Mouse (Mus musculus) cerebellum, adult 2 months (tissue): Measurements from ENCODE around the gene Glis3. TPM values are rescaled to one million over a fixed set of nuclear protein-coding genes. Genes with fewer than 3 reads are reported as not detected.

ENCODE experiments used
- DNase-seq, 2 experiments: peaks; one replicate each; pipeline ENCODE4 v3.0.0; 2021
- H3K27ac ChIP-seq: fragments of 200-500 bp; 2 replicates; pipeline ENCODE4 v1.5.1; 2012; ENCODE audit warnings: low read length, control low read depth, inconsistent platforms; ENCODE audit not compliant: insufficient read depth
- H3K27me3 ChIP-seq: fragments of 200-500 bp; 2 replicates; pipeline ENCODE4 v1.6.1; 2012; ENCODE audit warnings: inconsistent platforms, mild to moderate bottlenecking, low read length, moderate library complexity; ENCODE audit not compliant: control insufficient read depth, insufficient read depth
- H3K4me1 ChIP-seq: fragments of 200-500 bp; 2 replicates; pipeline ENCODE4 v1.6.1; 2011; ENCODE audit warnings: low read length; ENCODE audit not compliant: control insufficient read depth, insufficient read depth
- H3K4me3 ChIP-seq: fragments of 200-500 bp; replicated peaks from 2 replicates; pipeline ENCODE3; 2011; ENCODE audit warnings: mild to moderate bottlenecking, low read depth, low read length, control low read depth; ENCODE audit not compliant: insufficient read depth
- CTCF ChIP-seq: fragments of 200-500 bp; IDR thresholded peaks from 2 replicates; pipeline ENCODE4 v1.5.1; 2011; ENCODE audit warnings: low read depth, mild to moderate bottlenecking, control low read depth, low read length, moderate library complexity, borderline replicate concordance; ENCODE audit not compliant: insufficient read depth
- POLR2A ChIP-seq: fragments of 200-500 bp; IDR thresholded peaks from 2 replicates; pipeline ENCODE4 v1.6.1; 2011; ENCODE audit warnings: low read length, control low read depth, borderline replicate concordance; ENCODE audit not compliant: insufficient read depth
- WGBS: fragments of 180-500 bp; shearing (Covaris S2); methylation state at CpG from one replicate; pipeline ENCODE4 v1.1.7; 2018; 5-methylcytosine and 5-hydroxymethylcytosine counted together
- polyA plus RNA-seq: library from polyadenylated mRNA; depleted of rRNA; stranded (reverse); fragments of >200 nt; gene quantifications from 2 replicates; pipeline ENCODE4 v1.2.3, GENCODE M21; 2012

Glis3 gene
- polyA plus RNA-seq, 1 experiment = 0.59 TPM

- TF ChIP-seq CTCF (no peak), POLR2A (no peak)
- Histone ChIP-seq H3K27ac (no peak overlapping the region), H3K4me3 (no peak overlapping the region), H3K4me1 (no peaks in the 10 kb centered on the region), H3K27me3 (no peaks in the 10 kb centered on the region)
- no peak for DNase-seq
- WGBS = 83% methylated on average over 3 of the region's 3 CpGs
Measured at GRCm38 (mm10) chr19:28522289-28522688, 157.6 kb downstream of the Glis3 start.

DNA sequence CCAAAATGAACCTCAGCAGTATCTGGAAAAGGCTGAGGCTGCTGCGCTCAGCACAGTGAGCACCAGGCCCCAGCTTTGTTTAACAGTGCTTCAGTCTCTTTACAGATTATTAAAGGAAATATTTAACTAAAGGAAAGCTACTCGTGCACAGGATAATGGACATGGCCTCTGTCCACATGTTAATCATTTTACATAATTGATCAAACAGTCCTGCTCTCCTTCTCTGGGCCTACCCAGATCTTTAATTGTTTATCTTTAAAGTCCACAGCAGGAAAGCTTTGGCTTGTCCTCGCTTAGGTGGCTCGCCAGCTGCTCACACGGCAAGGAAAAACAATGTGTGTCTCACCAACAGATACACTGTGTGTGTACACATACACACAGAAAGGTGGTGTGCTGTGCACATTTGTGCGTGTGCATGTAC lies 159.1 kb downstream of the Glis3 start:
- no peak for TF ChIP-seq CTCF
- TF ChIP-seq POLR2A = no peak
- H3K4me1 ChIP-seq = no peaks in the 10 kb centered on the region
- DNase-seq = no peak
- no peak overlapping the region for H3K27ac ChIP-seq
- no peak overlapping the region for H3K4me3 ChIP-seq
- no peaks in the 10 kb centered on the region for H3K27me3 ChIP-seq
- 60% methylated on average over 6 of the region's 6 CpGs for WGBS

DNA sequence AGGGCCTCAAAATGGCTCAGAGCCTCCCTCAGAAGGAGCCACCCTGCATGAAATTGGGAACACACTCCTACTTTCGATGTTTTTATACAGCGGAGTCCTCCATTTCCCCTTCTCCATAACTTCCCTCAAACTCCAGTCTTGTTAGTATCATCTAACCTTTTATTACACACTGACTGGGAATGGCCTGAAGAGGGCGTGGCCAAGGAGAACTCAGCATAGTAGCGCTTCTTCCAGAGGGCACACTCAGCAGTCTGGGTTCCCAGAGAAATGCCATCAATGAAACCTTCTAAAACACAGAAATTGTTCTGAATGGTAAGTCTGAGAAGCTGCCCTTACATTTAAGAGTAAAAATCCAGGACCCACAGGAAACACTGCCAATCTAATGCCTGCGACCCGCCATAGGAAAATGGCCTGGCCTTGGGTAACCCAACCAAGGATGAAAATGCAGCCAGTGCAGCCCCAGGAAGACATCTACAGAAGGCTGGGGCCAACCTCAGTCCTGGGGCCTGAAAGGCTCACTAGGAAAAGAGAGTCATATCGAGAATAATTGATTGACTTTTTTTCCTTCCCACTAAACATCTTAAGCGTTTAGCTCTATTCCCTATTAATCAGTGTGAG lies 159.6 kb downstream of the Glis3 start:
- TF ChIP-seq CTCF (no peak), POLR2A (no peak)
- no peaks in the 10 kb centered on the region for H3K27me3 ChIP-seq
- H3K4me3 ChIP-seq = no peak overlapping the region
- DNase-seq = no peak
- H3K4me1 ChIP-seq = no peaks in the 10 kb centered on the region
- H3K27ac ChIP-seq = no peak overlapping the region
- WGBS = 94% methylated on average over 8 of the region's 8 CpGs

DNA sequence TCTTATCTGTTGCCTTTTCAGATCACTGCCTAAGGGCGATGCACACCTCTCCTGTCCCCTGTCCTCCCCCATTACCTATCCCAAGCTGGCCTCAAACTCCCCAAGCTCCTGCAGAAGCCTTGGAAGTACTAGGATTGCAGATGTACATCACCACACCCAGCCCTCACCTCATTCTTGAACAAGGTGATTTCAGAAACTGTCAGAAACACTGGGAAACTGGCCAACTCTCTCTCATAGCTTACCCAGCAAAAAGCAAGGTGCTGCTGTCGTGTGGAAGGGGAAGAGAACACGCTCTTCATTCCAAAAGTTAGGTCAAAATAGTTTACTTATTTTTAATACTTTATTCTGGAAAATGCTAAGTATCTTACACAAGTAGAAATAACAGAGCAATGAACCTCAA lies 160.6 kb downstream of the Glis3 start:
- DNase-seq = no peak
- 83% methylated on average over 3 of the region's 3 CpGs for WGBS
- no peak overlapping the region for H3K27ac ChIP-seq
- TF ChIP-seq CTCF = no peak
- TF ChIP-seq POLR2A = no peak
- H3K27me3 ChIP-seq = no peaks in the 10 kb centered on the region
- H3K4me3 ChIP-seq = no peak overlapping the region
- no peaks in the 10 kb centered on the region for H3K4me1 ChIP-seq

- no peaks in the 10 kb centered on the region for H3K27me3 ChIP-seq
- H3K27ac ChIP-seq = no peak overlapping the region
- H3K4me3 ChIP-seq = no peak overlapping the region
- WGBS = 85% methylated on average over 6 of the region's 6 CpGs
- TF ChIP-seq CTCF (no peak), POLR2A (no peak)
- no peak for DNase-seq
- no peaks in the 10 kb centered on the region for H3K4me1 ChIP-seq
Measured at GRCm38 (mm10) chr19:28518846-28519245, 161.0 kb downstream of the Glis3 start.

DNA sequence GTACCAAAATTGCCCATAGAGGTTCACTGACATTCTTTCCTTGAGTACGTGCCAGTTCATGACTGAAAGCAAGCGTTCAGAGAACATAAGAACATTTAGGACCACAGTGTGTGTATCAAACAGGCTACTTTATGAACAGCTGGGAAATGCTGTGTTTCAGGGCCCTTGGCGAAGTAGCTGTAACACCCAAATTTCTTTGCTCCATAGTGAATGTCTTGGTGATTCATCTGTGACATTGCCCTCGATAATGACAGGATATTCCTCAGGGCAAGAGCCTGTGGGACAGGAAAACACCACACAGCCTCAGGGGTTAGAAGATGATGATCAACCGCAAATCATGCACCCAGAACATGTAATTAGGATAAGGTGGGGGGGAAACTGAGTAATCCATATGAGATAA lies 161.6 kb downstream of the Glis3 start:
- TF ChIP-seq CTCF (no peak), POLR2A (no peak)
- WGBS = 71% methylated on average over 5 of the region's 5 CpGs
- DNase-seq = no peak
- no peaks in the 10 kb centered on the region for H3K27me3 ChIP-seq
- no peak overlapping the region for H3K27ac ChIP-seq
- no peak overlapping the region for H3K4me3 ChIP-seq
- H3K4me1 ChIP-seq = no peaks in the 10 kb centered on the region

DNA sequence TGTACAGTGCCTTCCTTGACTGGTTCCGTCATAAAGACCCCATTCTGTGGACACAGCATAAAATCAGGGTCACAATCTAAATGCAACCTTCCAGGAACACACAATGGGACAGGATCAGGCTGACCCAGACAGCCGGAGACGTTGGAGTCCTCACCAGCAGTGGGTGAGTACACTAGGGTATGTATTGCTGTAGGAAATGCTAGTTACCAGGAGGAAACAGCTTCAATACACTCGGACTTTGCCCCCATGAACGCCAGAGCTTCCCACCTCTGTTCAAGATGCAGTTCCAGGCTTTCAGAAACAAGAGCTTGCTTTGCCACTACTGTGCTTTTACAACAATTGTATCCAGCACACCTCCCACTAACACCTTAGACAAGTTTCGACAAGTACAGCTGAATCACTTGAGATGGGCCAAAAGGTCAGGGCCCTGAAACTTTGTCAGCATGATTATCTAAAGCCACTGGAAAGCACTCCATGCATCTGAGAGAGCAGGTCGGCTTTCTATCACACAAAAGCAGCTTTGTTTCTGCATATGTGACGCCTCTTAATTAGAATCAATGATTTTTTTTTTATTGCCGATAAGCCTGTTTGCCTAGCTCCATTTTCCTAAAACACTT lies 162.3 kb downstream of the Glis3 start:
- Histone ChIP-seq H3K4me3 (no peak overlapping the region), H3K4me1 (no peaks in the 10 kb centered on the region), H3K27me3 (no peaks in the 10 kb centered on the region), H3K27ac (no peak overlapping the region)
- WGBS = 56% methylated on average over 9 of the region's 9 CpGs
- TF ChIP-seq POLR2A = no peak
- TF ChIP-seq CTCF = no peak
- no peak for DNase-seq

- Histone ChIP-seq H3K27me3 (no peaks in the 10 kb centered on the region), H3K4me1 (no peaks in the 10 kb centered on the region), H3K4me3 (no peak overlapping the region), H3K27ac (no peak overlapping the region)
- WGBS = 39% methylated on average over 6 of the region's 6 CpGs
- DNase-seq = no peak
- TF ChIP-seq CTCF (no peak), POLR2A (no peak)
Measured at GRCm38 (mm10) chr19:28516487-28516886, 163.4 kb downstream of the Glis3 start.

DNA sequence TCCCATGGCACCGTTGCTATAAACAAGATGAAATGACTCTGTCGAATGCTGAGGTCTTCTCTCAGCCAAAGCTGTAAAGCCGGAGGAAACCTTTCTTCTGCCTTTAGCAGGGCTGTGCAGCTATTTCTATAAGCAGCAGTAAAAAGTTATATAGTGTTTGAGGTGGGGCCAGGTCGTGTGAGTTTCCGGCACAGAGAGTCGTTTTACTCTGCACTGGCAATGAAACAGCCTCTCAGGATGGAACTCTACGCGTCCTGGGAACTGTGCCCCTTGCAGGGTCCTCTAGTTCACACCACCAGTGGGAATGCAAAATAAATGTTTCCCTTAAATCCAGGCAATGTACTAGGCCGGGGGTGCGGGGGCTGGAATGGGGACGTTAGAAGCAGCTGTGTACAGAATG lies 167.4 kb downstream of the Glis3 start:
- WGBS = 77% methylated on average over 11 of the region's 11 CpGs
- no peaks in the 10 kb centered on the region for H3K4me1 ChIP-seq
- H3K27ac ChIP-seq = no peak overlapping the region
- no peak overlapping the region for H3K4me3 ChIP-seq
- DNase-seq = no peak
- no peaks in the 10 kb centered on the region for H3K27me3 ChIP-seq
- TF ChIP-seq POLR2A = no peak
- no peak for TF ChIP-seq CTCF
